Mouse (Mus musculus) T-helper 2 cell (primary cell): ENCODE results near the gene Met.

Experiments used
- in situ Hi-C: fragments of 300-600 bp; cut with MboI, MseI; formaldehyde crosslinking; loops from one replicate; pipeline ENCODE4 v1.15.1; 2025; ENCODE audit warnings: high pct_unique_total_duplicates

The Met gene

DNA sequence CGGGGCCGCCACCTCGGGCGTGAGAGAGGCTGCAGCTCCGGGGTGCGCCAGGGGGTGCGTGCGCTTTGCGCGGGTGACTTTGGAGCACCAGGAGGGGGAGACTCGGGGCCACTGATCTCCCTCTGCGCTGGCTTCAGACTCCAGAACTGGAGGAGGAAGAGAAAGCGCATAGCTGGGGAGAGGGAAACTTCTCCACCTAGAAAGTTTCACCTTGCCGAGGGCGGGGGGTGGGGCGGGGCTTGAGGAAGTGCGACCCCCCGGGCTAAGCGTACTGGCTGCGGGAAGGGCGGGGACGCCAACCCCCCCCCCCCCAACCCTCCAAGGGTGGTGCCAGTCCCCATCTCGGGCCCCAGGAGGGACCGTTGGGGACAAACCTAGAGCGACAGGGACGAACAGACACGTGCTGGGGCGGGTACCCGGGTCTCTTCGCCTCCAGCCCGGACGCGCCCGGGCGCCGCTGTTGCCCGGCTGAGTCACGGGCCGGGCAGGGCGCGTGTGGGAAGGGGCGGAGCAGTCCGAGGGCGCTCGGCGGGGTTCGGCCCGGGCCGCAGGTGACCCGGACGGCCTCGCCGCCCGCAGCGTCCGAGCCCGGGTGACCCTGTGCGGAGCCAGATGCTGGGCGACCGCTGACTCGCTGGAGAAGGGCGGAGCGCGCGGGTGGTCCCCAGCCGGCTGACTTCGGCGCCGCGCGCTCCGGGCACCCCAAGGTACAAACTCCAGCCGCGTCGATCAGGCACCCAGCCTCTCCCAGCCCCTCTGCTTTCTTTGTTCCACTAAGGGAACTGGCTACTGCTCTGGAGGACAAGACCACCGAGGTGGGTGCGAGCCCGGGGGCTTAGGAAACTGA, at the start of gene Met:
Gene Met (plus strand): TSS at position 367 of the 847 bp plus-strand sequence.
- in situ Hi-C loops, result no loop called here

GRCm38 (mm10) chr6:17418226-17418625, 45.4 kb upstream of the Met start:
- in situ Hi-C loops, result no loop called here

GRCm38 (mm10) chr6:17422432-17422831, 41.2 kb upstream of the Met start:
- in situ Hi-C loops, result no loop called here

DNA sequence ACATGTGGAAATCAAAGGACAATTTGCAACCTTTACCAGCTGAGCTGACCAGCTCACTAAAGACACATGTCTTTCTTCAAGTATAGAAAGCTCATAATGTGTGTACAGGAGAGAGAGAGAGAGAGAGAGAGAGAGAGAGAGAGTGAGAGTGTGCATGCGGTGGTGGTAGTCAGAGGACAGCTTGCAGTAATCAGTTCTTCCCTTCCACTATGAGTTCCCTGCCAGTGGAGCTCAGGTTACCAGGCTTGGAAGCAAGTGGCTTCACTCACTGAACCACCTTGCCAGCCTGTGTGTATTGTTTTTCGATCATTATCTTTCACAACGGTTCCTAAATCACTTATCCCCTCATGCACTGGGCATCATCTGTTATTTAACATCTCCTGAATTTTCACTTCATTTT, 34.6 kb upstream of the Met start:
- in situ Hi-C loops, result no loop called here

- in situ Hi-C loops, result no loop called here
Observed at GRCm38 (mm10) chr6:17429611-17430010, 34.0 kb upstream of the Met start.

DNA sequence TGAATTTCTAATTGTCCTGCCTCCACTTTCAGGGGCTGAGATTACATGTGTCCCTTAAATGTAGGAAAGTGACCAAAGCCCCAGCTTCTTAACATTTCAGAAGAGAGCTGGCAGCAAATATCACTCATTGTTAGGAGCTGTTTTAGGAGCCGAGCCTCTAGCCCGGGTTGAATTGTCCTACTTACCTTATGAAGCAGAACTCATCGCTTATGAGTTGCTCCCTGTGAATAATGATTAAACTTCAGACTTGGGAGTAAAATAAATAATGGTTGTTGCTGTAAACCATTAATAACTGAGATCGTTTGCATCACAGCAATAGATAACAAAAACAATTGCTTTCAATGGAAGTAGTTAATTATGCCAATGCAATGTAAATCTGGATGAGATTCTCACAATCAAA, 20.3 kb upstream of the Met start:
- in situ Hi-C loops, result no loop called here

GRCm38 (mm10) chr6:17451305-17451704, 12.3 kb upstream of the Met start:
- in situ Hi-C loops, result no loop called here

DNA sequence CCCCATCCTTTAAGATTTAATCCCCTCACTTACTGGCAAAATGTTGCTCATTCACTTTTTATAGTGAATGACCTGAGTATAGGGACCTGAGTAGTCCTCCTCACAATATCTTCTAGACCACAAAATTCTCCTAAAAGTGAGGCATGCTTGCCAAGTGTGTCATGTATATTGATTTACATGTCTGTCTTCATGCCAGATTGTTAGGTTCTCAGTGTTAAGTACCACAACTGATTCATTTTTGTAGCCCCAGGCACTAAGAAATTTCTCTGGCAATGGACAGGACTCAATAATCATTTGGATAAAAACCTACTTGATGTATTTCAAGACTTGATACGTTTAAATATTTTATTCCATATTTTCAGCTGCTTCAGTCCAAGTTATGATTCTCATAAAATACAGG, 8.5 kb upstream of the Met start:
- in situ Hi-C loops, result no loop called here

- in situ Hi-C loops, result no loop called here
Observed at GRCm38 (mm10) chr6:17459561-17459960, 4.0 kb upstream of the Met start.

DNA sequence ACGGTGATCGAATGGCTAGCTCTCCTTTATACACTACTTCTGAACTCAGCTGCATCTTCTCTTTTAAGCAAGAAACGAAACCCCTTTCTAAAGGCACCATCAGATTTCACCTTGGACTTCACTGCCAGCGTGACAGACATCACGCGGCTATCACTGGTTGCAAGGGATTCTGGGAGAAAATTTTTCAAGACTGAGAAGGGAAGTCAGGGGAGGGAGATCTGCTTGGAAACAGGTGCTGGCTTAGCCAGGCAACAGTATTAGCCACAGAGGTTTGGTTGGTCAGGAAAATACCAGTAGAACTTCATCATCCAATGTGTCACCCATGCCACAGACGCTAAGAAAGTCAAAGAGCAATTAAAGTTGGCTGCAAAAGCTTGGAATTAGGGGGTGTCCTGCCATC, 2.2 kb upstream of the Met start:
- in situ Hi-C loops, result no loop called here

GRCm38 (mm10) chr6:17464281-17465025, 853 bp downstream of the Met start:
- in situ Hi-C loops, result no loop called here

- in situ Hi-C loops, result no loop called here
Observed at GRCm38 (mm10) chr6:17466526-17466925, 2.9 kb downstream of the Met start.

DNA sequence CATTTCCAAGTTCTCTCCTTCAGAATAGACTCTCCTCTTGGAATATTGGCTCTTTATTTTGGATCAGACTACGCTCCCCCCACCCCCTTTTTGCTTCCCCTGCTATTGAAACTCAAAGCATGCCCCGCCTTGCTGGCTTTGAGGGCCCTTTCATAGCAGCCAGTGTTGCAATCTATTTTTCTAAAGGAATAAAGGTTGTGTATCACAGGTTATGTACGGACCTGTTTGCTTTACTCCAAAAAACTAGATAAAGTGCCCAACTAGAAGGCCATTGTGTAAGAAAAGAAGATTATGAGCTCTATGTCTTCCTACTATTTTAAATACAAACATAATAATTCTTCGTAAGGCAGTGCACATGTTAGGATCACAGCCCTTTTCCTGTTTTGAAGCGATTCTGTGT, 5.4 kb downstream of the Met start:
- in situ Hi-C loops, result no loop called here

DNA sequence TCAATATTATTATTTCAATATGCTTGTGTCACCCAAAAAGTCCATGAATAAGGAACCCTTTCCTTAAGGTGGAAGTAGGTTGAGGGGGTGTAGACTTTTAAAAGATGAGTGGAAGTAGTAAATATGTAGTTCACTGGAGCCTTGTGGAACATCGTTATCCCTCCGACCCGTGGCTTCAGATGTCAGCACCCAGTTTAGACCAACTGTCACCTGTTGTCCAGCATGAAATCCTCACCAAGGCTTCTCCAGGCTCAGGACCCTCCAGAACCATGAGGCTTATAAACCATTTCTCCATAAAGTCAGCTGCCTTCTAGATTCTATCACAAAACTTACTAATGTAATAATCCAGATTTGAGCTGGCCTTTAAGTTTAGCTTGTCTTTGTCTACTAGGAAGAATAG, 9.5 kb downstream of the Met start:
- in situ Hi-C loops, result no loop called here

- in situ Hi-C loops, result no loop called here
Observed at GRCm38 (mm10) chr6:17477823-17478222, 14.2 kb downstream of the Met start.

GRCm38 (mm10) chr6:17478252-17478651, 14.7 kb downstream of the Met start:
- in situ Hi-C loops, result no loop called here

DNA sequence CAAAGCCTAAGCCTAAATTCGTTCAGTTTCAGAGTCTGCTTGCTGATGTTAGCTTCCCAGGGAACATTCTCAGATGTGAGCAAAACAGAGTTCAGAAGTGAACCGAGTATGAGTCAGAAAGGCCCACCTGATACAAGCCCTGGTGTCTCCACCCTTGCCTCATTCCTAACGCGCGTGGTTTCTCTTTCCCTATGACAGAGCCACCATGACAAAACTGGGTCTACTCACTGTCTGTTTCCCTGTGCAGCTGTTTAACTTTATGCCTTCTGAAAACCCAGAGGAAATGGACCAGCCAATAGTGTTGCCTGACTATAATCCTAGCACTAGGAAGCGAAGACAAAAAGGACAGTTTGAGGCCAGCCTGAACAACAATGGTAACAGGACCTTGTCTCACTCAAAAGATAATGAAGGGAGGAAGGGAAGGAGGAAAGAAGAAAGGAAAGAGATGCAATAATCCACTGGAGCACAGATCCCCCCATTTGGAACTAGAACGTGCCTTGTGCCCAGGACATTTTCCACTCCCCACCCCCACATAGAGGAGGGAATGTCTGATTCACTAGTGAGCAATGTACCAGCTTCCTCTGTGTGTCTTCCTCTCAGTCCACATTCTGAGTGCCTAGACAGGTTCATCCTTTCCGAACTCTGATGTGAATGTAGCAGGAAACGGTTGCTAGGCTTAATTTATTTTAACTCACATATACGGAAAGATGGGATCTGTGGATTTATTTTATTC, 15.4 kb downstream of the Met start:
- in situ Hi-C loops, result no loop called here

GRCm38 (mm10) chr6:17481068-17481467, 17.5 kb downstream of the Met start:
- in situ Hi-C loops, result no loop called here

DNA sequence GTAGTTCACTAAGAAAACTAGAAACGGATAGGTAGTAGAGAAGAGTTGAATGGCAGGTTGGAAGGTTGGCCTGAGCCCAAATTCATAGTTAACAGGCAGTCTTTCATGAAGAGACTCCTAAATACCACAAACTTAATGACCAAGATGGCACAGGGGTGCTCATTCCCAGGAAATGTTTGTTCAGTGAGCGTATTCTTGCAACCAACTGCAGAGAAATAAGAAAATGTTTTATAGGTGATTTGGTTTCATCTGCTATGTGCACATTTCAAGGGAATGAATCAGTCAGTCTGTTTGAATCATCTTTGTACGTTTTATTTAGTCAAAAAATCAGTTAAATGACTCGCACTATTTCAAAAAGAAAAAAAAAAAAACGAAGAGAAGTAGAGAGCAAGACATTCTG, 21.6 kb downstream of the Met start:
- in situ Hi-C loops, result no loop called here

GRCm38 (mm10) chr6:17485782-17486181, 22.2 kb downstream of the Met start:
- in situ Hi-C loops, result no loop called here

DNA sequence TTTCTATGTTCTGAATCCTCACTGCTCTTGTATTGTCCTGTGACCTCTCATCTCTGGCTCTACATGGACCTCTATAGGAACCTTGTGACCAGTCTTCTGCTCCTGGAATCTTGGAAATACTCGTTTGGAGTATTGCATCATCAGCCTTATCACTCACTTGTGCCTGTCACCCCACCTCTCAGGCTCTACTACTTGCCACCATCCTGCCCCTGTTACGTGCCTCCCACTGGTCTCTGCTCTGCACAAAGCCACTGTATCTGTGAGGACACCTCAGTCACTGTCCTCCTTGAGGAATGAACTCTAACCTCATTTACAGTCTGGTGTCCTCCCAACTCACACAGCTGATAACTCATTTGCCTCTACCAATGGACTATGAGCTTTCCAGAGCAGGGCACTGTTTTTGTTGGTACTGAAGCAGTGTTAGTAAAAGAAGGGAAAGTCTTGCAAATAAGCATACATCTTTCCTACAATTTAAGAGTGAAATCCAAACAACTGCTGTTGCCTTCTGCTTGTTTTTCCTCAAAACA, 24.8 kb downstream of the Met start:
- in situ Hi-C loops, result no loop called here

DNA sequence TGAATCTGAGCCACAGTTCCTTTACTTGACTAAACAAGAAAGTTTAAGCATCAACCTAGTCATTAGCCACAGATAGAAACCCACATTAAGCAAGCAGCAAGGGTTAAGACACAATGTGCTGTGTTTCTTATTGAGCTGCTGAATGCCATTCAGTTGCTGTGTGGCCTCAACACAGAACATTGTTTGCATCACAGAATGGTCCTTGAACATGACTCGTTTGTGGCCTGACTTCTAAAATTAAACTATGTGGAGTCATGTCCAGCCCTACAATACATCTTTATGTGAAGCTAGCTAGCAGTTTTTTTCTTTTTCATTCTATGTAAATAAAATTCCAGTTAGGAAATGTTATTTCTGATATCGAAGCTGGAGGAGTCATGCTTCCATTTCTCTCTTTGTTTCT, 27.2 kb downstream of the Met start:
- in situ Hi-C loops, result no loop called here
